Comparison of ENCODE assay signal across 23 mouse cellular contexts in genomic region chr12:108826282-108826957, GRCm38 (mm10). TPM values are rescaled to one million over a fixed set of nuclear protein-coding genes. Genes with fewer than 3 reads are reported as not detected.
DNase-seq lines count a peak whose midpoint lies in the region; ATAC-seq and TF ChIP-seq lines count a peak whose summit lies in the region.
"Had no signal": no experiment of that assay in that cellular context is flagged by ENCODE, and none has a peak within 500 bp of the region (broad histone marks: within the 10 kb centered on the region; RNA-seq: fewer than 3 reads in every experiment).

No protein-coding gene starts in this region.

- no peak overlapping the region for H3K4me3 ChIP-seq in forebrain, embryonic 11.5 days (ENCODE audit: low read depth, low read length)
- H3K4me3 ChIP-seq in forebrain, embryonic 14.5 days (ENCODE audit: low read depth, low read length), result no peak overlapping the region
- H3K4me3 ChIP-seq in ES-E14 (ENCODE audit: insufficient read depth in 1 of 2, low read depth in 1 of 2, low read length in 2 of 2, poor library complexity in 1 of 2, severe bottlenecking in 1 of 2), result peak overlapping the region; percentile 14 to 20; a peak in 2 of 4 replicates
- no peak overlapping the region for H3K4me3 ChIP-seq in cerebellum, adult 2 months (replicated peaks; ENCODE audit: insufficient read depth, low read depth, low read length)
- H3K4me3 ChIP-seq: forebrain, embryonic 15.5 days; hindbrain, embryonic 10.5 days; intestine, embryonic 15.5 days; liver, embryonic 13.5 days; midbrain, embryonic 10.5 days; neural tube, embryonic 15.5 days had no signal

- in situ Hi-C loops in ES-E14 (cut with MboI; ENCODE audit: low sequenced_read_pairs in 2 of 2, unreplicated experiment in 2 of 2), result no loop called here

- no peak overlapping the region for H3K9ac ChIP-seq in forebrain, embryonic 11.5 days (ENCODE audit: low read length)
- no peak overlapping the region for H3K9ac ChIP-seq in forebrain, embryonic 14.5 days (ENCODE audit: low read length)
- peak overlapping the region; percentile 16; the same call in 1 of the 2 replicates for H3K9ac ChIP-seq in ES-E14 (ENCODE audit: insufficient read depth, low read depth, low read length, poor library complexity, severe bottlenecking)
- H3K9ac ChIP-seq: forebrain, embryonic 15.5 days; intestine, embryonic 15.5 days; liver, embryonic 13.5 days; neural tube, embryonic 15.5 days had no signal

- no peak overlapping the region for H3K4me2 ChIP-seq in forebrain, embryonic 11.5 days (ENCODE audit: low read depth, low read length, severe bottlenecking)
- H3K4me2 ChIP-seq in forebrain, embryonic 14.5 days (ENCODE audit: low read length), result no peak overlapping the region
- H3K4me2 ChIP-seq: forebrain, embryonic 15.5 days; heart, embryonic 11.5 days; intestine, embryonic 15.5 days; liver, embryonic 13.5 days; neural tube, embryonic 15.5 days had no signal

- WGBS in forebrain, embryonic 11.5 days, result 95% methylated on average over 19 of the region's 19 CpGs
- WGBS in forebrain, embryonic 14.5 days, result 95% methylated on average over 19 of the region's 19 CpGs
- 22% methylated on average over 19 of the region's 19 CpGs for WGBS in cerebellum, adult 2 months

- no peak for TF ChIP-seq CTCF in cerebellum, adult 2 months (IDR thresholded peaks at IDR 0.05; ENCODE audit: borderline replicate concordance, insufficient read depth, low read depth, low read length)

- no peaks in the 10 kb centered on the region for H3K27me3 ChIP-seq in forebrain, embryonic 11.5 days (ENCODE audit: control insufficient read depth, insufficient read depth, low read length)
- no peaks in the 10 kb centered on the region for H3K27me3 ChIP-seq in forebrain, embryonic 14.5 days (replicated peaks; ENCODE audit: control insufficient read depth, insufficient read depth, low read length)
- H3K27me3 ChIP-seq in cerebellum, adult 2 months (ENCODE audit: control insufficient read depth, insufficient read depth, low read length), result no peaks in the 10 kb centered on the region
- H3K27me3 ChIP-seq: forebrain, embryonic 15.5 days; intestine, embryonic 15.5 days; liver, embryonic 13.5 days; neural tube, embryonic 15.5 days had no signal

- H3K27ac ChIP-seq in forebrain, embryonic 11.5 days (ENCODE audit: low read depth, low read length), result no peak overlapping the region
- H3K27ac ChIP-seq in forebrain, embryonic 14.5 days (ENCODE audit: low read depth, low read length), result no peak overlapping the region
- H3K27ac ChIP-seq in ES-E14 (ENCODE audit: insufficient read depth, low read depth, low read length, poor library complexity, severe bottlenecking), result no peak overlapping the region
- H3K27ac ChIP-seq in cerebellum, adult 2 months (ENCODE audit: insufficient read depth, low read length), result peak overlapping the region; percentile 2
- H3K27ac ChIP-seq: forebrain, embryonic 15.5 days; hindbrain, embryonic 10.5 days; intestine, embryonic 15.5 days; liver, embryonic 13.5 days; midbrain, embryonic 10.5 days; neural tube, embryonic 15.5 days had no signal

- no peaks in the 10 kb centered on the region; the same call in 1 of the 2 replicates for H3K36me3 ChIP-seq in forebrain, embryonic 11.5 days (ENCODE audit: control insufficient read depth, insufficient read depth, low read length)
- peaks cover 25% of the 10 kb centered on the region for H3K36me3 ChIP-seq in forebrain, embryonic 14.5 days (ENCODE audit: control insufficient read depth, insufficient read depth, low read length)
- no peaks in the 10 kb centered on the region for H3K36me3 ChIP-seq in ES-E14 (ENCODE audit: control insufficient read depth, insufficient read depth, low read length, poor library complexity, severe bottlenecking)
- H3K36me3 ChIP-seq: intestine, embryonic 15.5 days had no signal

- H3K4me1 ChIP-seq in forebrain, embryonic 11.5 days (replicated peaks; ENCODE audit: control insufficient read depth, insufficient read depth, low read length), result no peaks in the 10 kb centered on the region
- H3K4me1 ChIP-seq in forebrain, embryonic 14.5 days (ENCODE audit: control insufficient read depth, insufficient read depth, low read length), result no peaks in the 10 kb centered on the region
- H3K4me1 ChIP-seq in ES-E14 (ENCODE audit: control insufficient read depth in 2 of 2, insufficient read depth in 2 of 2, low read length in 2 of 2, poor library complexity in 1 of 2), result peaks cover 0 to 6% of the 10 kb centered on the region in 2 experiments; a peak in 1 of 4 replicates
- peaks cover 52% of the 10 kb centered on the region for H3K4me1 ChIP-seq in cerebellum, adult 2 months (ENCODE audit: control insufficient read depth, insufficient read depth, low read length)
- H3K4me1 ChIP-seq: intestine, embryonic 15.5 days; liver, embryonic 13.5 days; midbrain, embryonic 10.5 days; neural tube, embryonic 15.5 days had no signal

- DNase-seq in forebrain, embryonic 11.5 days (ENCODE audit: low spot score), result peak; percentile 44
- no peak for DNase-seq in forebrain, embryonic 14.5 days (ENCODE audit: low spot score)
- no peak for DNase-seq in ES-E14 (ENCODE audit: low read depth, low spot score)
- DNase-seq in cerebellum, adult 2 months, result peak; percentile 93
- peak; percentile 94 to 95 for DNase-seq in cerebellum, postnatal 25 days
- DNase-seq in adrenal gland, postnatal 36 days, result no peak
- no peak for DNase-seq in B cell, adult 2 months
- DNase-seq: adrenal gland, postnatal 10 days; gastrocnemius, postnatal 10 days; kidney, adult 9 months; kidney, postnatal 14 days; liver, embryonic 13.5 days; lung, adult 2 months; thymus, adult 18-20 months had no signal

- no peak for TF ChIP-seq POLR2A in cerebellum, adult 2 months (IDR thresholded peaks at IDR 0.05; ENCODE audit: borderline replicate concordance, insufficient read depth, low read length)

- H3K9me3 ChIP-seq in forebrain, embryonic 11.5 days (ENCODE audit: control insufficient read depth, low read length), result no peaks in the 10 kb centered on the region
- H3K9me3 ChIP-seq in forebrain, embryonic 14.5 days (replicated peaks; ENCODE audit: control insufficient read depth, low read length), result no peaks in the 10 kb centered on the region
- H3K9me3 ChIP-seq in ES-E14 (ENCODE audit: control insufficient read depth, insufficient read depth, low read depth, low read length), result no peaks in the 10 kb centered on the region
- H3K9me3 ChIP-seq: forebrain, embryonic 15.5 days; hindbrain, embryonic 10.5 days; intestine, embryonic 15.5 days; liver, embryonic 13.5 days; midbrain, embryonic 10.5 days; neural tube, embryonic 15.5 days had no signal

- ATAC-seq in forebrain, embryonic 11.5 days (replicated peaks; ENCODE audit: low FRiP score), result no peak
- ATAC-seq in forebrain, embryonic 14.5 days, result no peak
- ATAC-seq in activated CD4-positive, CD25-positive, alpha-beta regulatory T cell, adult 4 months, result no peak
- ATAC-seq: CD4-positive, CD25-positive, alpha-beta regulatory T cell, adult 4 months; forebrain, embryonic 15.5 days; hindbrain, embryonic 16.5 days; intestine, embryonic 15.5 days had no signal

TF ChIP-seq in ES-E14, 5 proteins besides CTCF, POLR2A, EP300 and RAD21:
- TF ChIP-seq CHD2 (IDR thresholded peaks at IDR 0.05; ENCODE audit: low read depth, low read length) (no peak), MAFK (IDR thresholded peaks at IDR 0.05; ENCODE audit: insufficient read depth, low read depth, low read length) (no peak), ZC3H11A (IDR thresholded peaks at IDR 0.05; ENCODE audit: borderline replicate concordance, low read depth, low read length) (no peak), HCFC1 (IDR thresholded peaks at IDR 0.05; ENCODE audit: borderline replicate concordance, insufficient read depth, low read length) (no peak), ZNF384 (IDR thresholded peaks at IDR 0.05; ENCODE audit: low read depth, low read length) (no peak)

RNA-seq across cellular contexts. Expression of gene Slc25a29, which starts 9.3 kb away (rescaled TPM):
- polyA plus RNA-seq in forebrain, embryonic 11.5 days (2014; fragmentation: Nextera tagmentation; extraction: Ambion mirVana), result 13.8 and 14.6 TPM in 2 replicates
- polyA plus RNA-seq in forebrain, embryonic 14.5 days (2014; fragmentation: Nextera tagmentation; extraction: Ambion mirVana), result 21.7 and 23.4 TPM in 2 replicates
- 2.1 and 3.5 TPM in 2 replicates for total RNA-seq in ES-E14 (2012; rRNA removed)
- 42.4 and 43.4 TPM in 2 replicates for polyA plus RNA-seq in cerebellum, adult 2 months (2012; rRNA removed)
- total RNA-seq in adrenal gland, postnatal 36 days (2021), result 10 to 100 TPM; 13.6 to 19.5 TPM
- polyA plus RNA-seq in activated CD4-positive, CD25-positive, alpha-beta regulatory T cell, adult 4 months (2017; shearing (Covaris generic)), result 1 to 10 TPM; 2.2 to 4.4 TPM

RNA-seq across cellular contexts. Expression of gene Slc25a47, which starts 9.4 kb away (rescaled TPM):
- 10.0 and 12.2 TPM in 2 replicates for polyA plus RNA-seq in forebrain, embryonic 11.5 days (2014; fragmentation: Nextera tagmentation; extraction: Ambion mirVana)
- polyA plus RNA-seq in forebrain, embryonic 14.5 days (2014; fragmentation: Nextera tagmentation; extraction: Ambion mirVana), result 14.1 and 17.3 TPM in 2 replicates
- total RNA-seq in ES-E14 (2012; rRNA removed), result 8.1 and 8.6 TPM in 2 replicates
- 9.8 and 12.5 TPM in 2 replicates for polyA plus RNA-seq in cerebellum, adult 2 months (2012; rRNA removed)
- total RNA-seq in adrenal gland, postnatal 36 days (2021), result 10 to 100 TPM; 11.2 to 13.5 TPM
- polyA plus RNA-seq in activated CD4-positive, CD25-positive, alpha-beta regulatory T cell, adult 4 months (2017; shearing (Covaris generic)), result 1 to 10 TPM in 1 of 2 experiments, under 1 TPM in 1; 0.51 to 1.3 TPM

RNA-seq across cellular contexts. Expression of gene Yy1, which starts 33.6 kb away (rescaled TPM):
- polyA plus RNA-seq in forebrain, embryonic 11.5 days (2014; fragmentation: Nextera tagmentation; extraction: Ambion mirVana), result 20.8 and 22.1 TPM in 2 replicates
- polyA plus RNA-seq in forebrain, embryonic 14.5 days (2014; fragmentation: Nextera tagmentation; extraction: Ambion mirVana), result 15.7 and 17.6 TPM in 2 replicates
- total RNA-seq in ES-E14 (2012; rRNA removed), result 40.5 and 42.2 TPM in 2 replicates
- 23.9 and 26.3 TPM in 2 replicates for polyA plus RNA-seq in cerebellum, adult 2 months (2012; rRNA removed)
- total RNA-seq in adrenal gland, postnatal 36 days (2021), result 10 to 100 TPM; 69.4 to 84.1 TPM
- 10 to 100 TPM; 16.8 to 18.1 TPM for polyA plus RNA-seq in activated CD4-positive, CD25-positive, alpha-beta regulatory T cell, adult 4 months (2017; shearing (Covaris generic))

Comparison
In these comparisons a context has a peak if more than half of its experiments do, and no peak if none do; other contexts are left out.
1. DNase-seq: peak in forebrain, embryonic 11.5 days (single experiment), cerebellum, adult 2 months (2 of 2) and cerebellum, postnatal 25 days (2 of 2); none in forebrain, embryonic 14.5 days (single experiment), ES-E14 (single experiment), adrenal gland, postnatal 36 days (0 of 2) and B cell, adult 2 months (0 of 2).
2. H3K4me3 ChIP-seq: peak in ES-E14 (2 of 2); none in forebrain, embryonic 11.5 days (single experiment), forebrain, embryonic 14.5 days (single experiment) and cerebellum, adult 2 months (single experiment).